Mouse (Mus musculus) heart, postnatal 0 days (tissue): ENCODE results near the gene Lrp2.

Experiments
- CTCF ChIP-seq: IDR thresholded peaks from 2 replicates; pipeline ENCODE4 v1.5.1; 2016; ENCODE audit warnings: antibody characterized with exemption, control low read depth, low read depth
- EP300 ChIP-seq: IDR thresholded peaks from 2 replicates; pipeline ENCODE4 v1.6.1; 2016; ENCODE audit warnings: antibody characterized with exemption, low read depth

DNA sequence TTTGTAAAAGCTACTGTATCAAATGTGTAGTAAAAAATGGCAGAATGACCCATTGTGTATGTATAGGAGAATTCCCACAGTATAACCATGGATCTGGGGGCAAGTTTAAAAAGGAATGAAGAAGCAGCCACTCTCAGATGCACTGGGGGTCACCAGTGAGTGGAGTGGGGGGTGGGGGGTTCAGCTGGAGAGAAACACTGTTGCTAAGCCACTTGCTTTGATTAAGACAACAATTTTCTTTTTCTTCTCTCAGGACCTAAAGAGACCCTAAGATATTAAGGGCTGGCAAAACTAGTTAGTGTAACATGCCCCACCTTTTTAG lies 12.2 kb downstream of the Lrp2 start:
- TF ChIP-seq CTCF (no peak), EP300 (no peak)
